Mouse (Mus musculus) MEL (cell line): Measurements from ENCODE around the gene Slc39a11.

Experiments used
- CTCF ChIP-seq, 3 experiments: IDR thresholded peaks in 2 of 3; conservative IDR thresholded peaks in 1 of 3; 2 replicates each; pipeline ENCODE4 v1.5.1; 2011 to 2012; ENCODE audit warnings: low read length in 3 of 3, low read depth in 2 of 3, mild to moderate bottlenecking in 2 of 3, improper control_type of control experiment in 1 of 3, inconsistent platforms in 1 of 3, mixed read lengths in 1 of 3, moderate library complexity in 1 of 3; ENCODE audit not compliant: control insufficient read depth in 1 of 3, insufficient read depth in 1 of 3, poor library complexity in 1 of 3, severe bottlenecking in 1 of 3
- GATA1 ChIP-seq: IDR thresholded peaks from 2 replicates; pipeline ENCODE4 v1.6.1; 2011; ENCODE audit warnings: low read depth, low read length, improper control_type of control experiment
- MAX ChIP-seq: IDR thresholded peaks from 2 replicates; pipeline ENCODE4 v1.6.1; 2011; ENCODE audit warnings: low read length, improper control_type of control experiment
- SIN3A ChIP-seq: IDR thresholded peaks from 2 replicates; pipeline ENCODE4 v1.6.1; 2012; ENCODE audit warnings: low read length, improper control_type of control experiment, inconsistent platforms

DNA sequence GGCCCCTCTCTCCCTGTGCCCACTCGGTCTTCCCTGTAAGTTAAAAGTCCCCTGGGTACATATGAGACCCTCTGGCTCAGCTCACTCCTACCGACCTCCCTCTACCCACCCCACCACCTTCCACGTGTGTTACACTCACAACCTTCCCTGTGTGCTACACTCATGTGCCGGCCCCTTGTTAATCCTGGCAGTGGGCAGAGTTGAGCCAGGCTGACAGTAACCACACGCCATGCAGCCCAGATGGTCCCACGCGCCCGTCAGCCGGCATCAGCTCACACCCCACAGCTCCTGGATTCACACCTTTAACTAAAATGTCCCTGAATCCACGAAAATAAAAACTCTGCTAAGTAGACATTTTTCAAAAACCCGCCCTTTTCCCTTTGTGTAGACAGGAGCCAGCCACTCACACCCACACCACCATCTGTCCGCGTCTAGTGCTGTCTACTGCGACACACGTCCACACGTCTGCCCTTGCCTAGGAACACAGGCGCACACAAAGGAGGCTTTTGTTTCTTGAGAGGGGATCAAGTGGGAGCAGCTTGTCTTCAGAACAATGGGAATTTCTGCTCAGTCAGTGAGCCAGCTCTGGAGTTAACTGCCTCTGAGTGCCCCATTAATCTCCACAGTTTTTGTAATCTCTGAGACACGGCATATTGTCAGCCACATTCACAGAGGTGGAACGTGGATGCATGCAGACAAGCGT lies 210.4 kb downstream of the Slc39a11 start:
- TF ChIP-seq MAX (no peak), CTCF (IDR thresholded peaks at IDR 0.05 in 2 of 3, conservative IDR thresholded peaks at IDR 0.05 in 1 of 3; ENCODE audit: control insufficient read depth in 1 of 3, insufficient read depth in 1 of 3, low read depth in 2 of 3, low read length in 3 of 3, poor library complexity in 1 of 3, severe bottlenecking in 1 of 3) (no peak), SIN3A (no peak), GATA1 (no peak)
